Mouse (Mus musculus): Measurements from ENCODE around the gene Tsc1.
A peak's percentile ranks its signal among the peaks of the same experiment; 100 is the strongest.

Tsc1 gene

GRCm38 (mm10) chr2:28643081-28643480 lies 2.1 kb downstream of the Tsc1 start:
- no peak for DNase-seq (ENCODE audit: low read depth, low spot score)

GRCm38 (mm10) chr2:28650526-28650925 lies 9.5 kb downstream of the Tsc1 start:
- no peak for DNase-seq (ENCODE audit: low read depth, low spot score)

- no peak for DNase-seq (ENCODE audit: low read depth, low spot score)
Measured at GRCm38 (mm10) chr2:28653351-28653750, 12.3 kb downstream of the Tsc1 start.

DNA sequence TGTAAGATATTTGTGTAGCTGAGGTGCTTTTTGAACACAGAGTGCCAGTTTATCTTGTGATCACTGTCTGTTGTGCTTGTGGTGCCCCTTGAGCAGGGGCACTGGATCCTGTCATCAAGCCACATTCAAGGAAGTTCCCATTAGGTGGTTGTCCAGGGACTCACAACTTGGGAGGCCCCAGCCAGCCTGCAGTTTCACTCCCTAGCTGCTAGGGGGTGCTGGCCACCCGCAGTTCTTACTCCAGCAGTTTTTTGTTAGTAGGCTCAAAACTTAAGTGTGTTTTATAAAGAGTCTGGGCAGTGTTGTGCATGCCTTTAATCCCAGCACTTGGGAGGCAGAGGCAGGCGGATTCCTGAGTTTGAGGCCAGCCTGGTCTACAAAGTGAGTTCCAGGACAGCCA lies 13.3 kb downstream of the Tsc1 start:
- peak; percentile 53 for DNase-seq (ENCODE audit: low read depth, low spot score)

- DNase-seq (ENCODE audit: low read depth, low spot score) = no peak
Measured at GRCm38 (mm10) chr2:28656216-28656615, 15.2 kb downstream of the Tsc1 start.

DNA sequence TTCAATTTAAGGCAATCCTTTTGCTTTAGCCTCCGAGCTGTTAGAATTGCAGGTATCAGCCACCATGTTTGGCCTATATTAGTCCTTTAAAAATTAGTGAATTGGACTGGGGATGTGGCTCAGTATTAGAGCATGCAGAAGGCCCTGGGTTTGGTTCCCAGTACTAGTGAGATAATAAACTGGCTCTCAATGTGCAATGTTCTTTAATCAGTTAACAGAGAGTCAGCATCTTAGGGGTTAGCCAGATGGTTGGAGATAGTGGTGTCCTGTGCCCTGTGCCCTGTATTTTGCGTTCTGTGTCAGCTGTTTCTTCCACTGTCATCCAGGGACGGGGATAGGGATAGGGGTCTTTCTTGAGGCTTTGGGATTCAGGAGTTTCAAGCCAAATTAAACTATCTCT lies 21.9 kb downstream of the Tsc1 start:
- no peak for DNase-seq (ENCODE audit: low read depth, low spot score)

- DNase-seq (ENCODE audit: low read depth, low spot score) = no peak
Measured at GRCm38 (mm10) chr2:28665818-28666217, 24.8 kb downstream of the Tsc1 start.

DNA sequence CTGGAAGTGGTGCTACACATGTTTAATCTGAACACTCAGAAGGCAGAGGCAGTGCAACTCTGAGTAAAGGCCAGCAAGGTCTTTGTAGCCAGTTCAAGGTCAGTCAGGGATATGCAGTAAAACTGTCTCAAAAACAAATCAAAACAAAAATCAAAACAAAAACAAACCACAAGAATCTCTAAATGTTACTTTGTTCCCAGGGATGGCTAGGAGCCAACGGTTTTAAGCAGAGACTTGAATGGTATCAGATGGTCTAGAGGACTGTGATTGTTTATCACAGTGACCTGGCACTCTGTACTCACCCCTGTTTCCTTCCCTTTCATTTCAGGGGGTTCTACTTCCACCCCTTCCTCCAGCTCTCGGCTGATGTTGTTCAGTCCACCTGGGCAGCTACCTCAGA lies 30.4 kb downstream of the Tsc1 start:
- no peak for DNase-seq (ENCODE audit: low read depth, low spot score)

GRCm38 (mm10) chr2:28676005-28676404 lies 35.0 kb downstream of the Tsc1 start:
- DNase-seq (ENCODE audit: low read depth, low spot score) = no peak

- DNase-seq (ENCODE audit: low read depth, low spot score) = peak; percentile 21
Measured at GRCm38 (mm10) chr2:28680710-28681109, 39.7 kb downstream of the Tsc1 start.

GRCm38 (mm10) chr2:28681718-28682117 lies 40.7 kb downstream of the Tsc1 start:
- no peak for DNase-seq (ENCODE audit: low read depth, low spot score)

GRCm38 (mm10) chr2:28685895-28686294 lies 44.9 kb downstream of the Tsc1 start:
- DNase-seq (ENCODE audit: low read depth, low spot score) = no peak

- DNase-seq (ENCODE audit: low read depth, low spot score) = peak; percentile 42
Measured at GRCm38 (mm10) chr2:28688431-28688830, 47.4 kb downstream of the Tsc1 start.

DNA sequence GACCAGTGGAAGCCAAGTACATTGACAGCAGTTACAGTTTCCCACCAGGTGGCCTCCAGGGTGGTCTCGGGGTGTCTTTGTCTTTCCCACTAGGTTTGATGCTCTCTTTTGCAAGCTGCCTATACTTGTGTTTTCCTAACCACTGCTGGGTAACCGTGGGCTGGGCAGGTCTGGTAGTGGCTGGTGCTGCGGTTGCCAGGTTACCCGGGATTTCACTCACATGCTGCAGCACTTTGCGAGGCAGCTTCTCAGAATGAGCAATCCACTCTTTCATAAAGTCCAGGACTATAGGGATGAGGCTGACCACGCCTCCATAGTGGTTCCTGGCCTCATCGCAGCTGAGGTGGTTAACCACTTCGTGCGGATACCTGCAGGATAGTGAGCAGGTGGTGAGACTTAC lies 51.7 kb downstream of the Tsc1 start:
- DNase-seq (ENCODE audit: low read depth, low spot score) = no peak

- no peak for DNase-seq (ENCODE audit: low read depth, low spot score)
Measured at GRCm38 (mm10) chr2:28698566-28698965, 57.5 kb downstream of the Tsc1 start.

GRCm38 (mm10) chr2:28699361-28700335 lies 58.6 kb downstream of the Tsc1 start, which contains the start of the genes Spaca9 and Ak8:
Gene Spaca9 (minus strand): TSS chr2:28699727.
Gene Ak8 (plus strand): TSS chr2:28700164.
- peak; percentile 39 for DNase-seq (ENCODE audit: low read depth, low spot score)

- DNase-seq (ENCODE audit: low read depth, low spot score) = no peak
Measured at GRCm38 (mm10) chr2:28701646-28702262, 60.7 kb downstream of the Tsc1 start.

GRCm38 (mm10) chr2:28706106-28706636 lies 65.1 kb downstream of the Tsc1 start:
- no peak for DNase-seq (ENCODE audit: low read depth, low spot score)

GRCm38 (mm10) chr2:28706787-28707186 lies 65.8 kb downstream of the Tsc1 start:
- no peak for DNase-seq (ENCODE audit: low read depth, low spot score)

GRCm38 (mm10) chr2:28713036-28713435 lies 72.0 kb downstream of the Tsc1 start:
- DNase-seq (ENCODE audit: low read depth, low spot score) = no peak

- DNase-seq (ENCODE audit: low read depth, low spot score) = no peak
Measured at GRCm38 (mm10) chr2:28722419-28722818, 81.4 kb downstream of the Tsc1 start.

DNA sequence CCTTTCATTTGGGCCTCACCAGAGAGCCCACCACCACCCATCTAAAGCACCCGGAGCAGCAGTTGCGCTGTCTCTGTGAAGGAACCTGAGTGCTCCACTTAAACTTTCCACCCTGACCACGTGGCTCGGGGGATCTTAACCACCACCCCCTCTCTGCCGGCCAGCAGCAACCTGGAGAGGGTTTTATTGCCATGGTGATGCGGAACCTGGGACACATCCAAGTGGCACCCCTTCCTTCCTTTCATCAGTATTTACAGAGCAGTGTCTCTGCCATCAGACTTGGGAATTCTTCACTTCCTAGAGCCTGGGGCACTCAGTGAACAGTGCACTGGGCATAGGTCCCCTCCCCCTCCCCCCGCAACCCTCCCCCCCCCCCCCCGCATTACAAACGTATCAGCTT lies 82.9 kb downstream of the Tsc1 start:
- DNase-seq (ENCODE audit: low read depth, low spot score) = no peak
